Mouse (Mus musculus) bone marrow, adult 2 months (tissue): Measurements from ENCODE around the gene Psg16.

Experiments
- CTCF ChIP-seq: fragments of 200-500 bp; IDR thresholded peaks from 2 replicates; pipeline ENCODE4 v1.5.1; 2011; ENCODE audit warnings: low read length, control low read depth; ENCODE audit not compliant: control insufficient read depth, insufficient read depth
- POLR2A ChIP-seq: fragments of 200-500 bp; IDR thresholded peaks from 2 replicates; pipeline ENCODE4 v1.6.1; 2011; ENCODE audit warnings: low read depth, mild to moderate bottlenecking, control low read depth, low read length, borderline replicate concordance; ENCODE audit not compliant: control insufficient read depth

DNA sequence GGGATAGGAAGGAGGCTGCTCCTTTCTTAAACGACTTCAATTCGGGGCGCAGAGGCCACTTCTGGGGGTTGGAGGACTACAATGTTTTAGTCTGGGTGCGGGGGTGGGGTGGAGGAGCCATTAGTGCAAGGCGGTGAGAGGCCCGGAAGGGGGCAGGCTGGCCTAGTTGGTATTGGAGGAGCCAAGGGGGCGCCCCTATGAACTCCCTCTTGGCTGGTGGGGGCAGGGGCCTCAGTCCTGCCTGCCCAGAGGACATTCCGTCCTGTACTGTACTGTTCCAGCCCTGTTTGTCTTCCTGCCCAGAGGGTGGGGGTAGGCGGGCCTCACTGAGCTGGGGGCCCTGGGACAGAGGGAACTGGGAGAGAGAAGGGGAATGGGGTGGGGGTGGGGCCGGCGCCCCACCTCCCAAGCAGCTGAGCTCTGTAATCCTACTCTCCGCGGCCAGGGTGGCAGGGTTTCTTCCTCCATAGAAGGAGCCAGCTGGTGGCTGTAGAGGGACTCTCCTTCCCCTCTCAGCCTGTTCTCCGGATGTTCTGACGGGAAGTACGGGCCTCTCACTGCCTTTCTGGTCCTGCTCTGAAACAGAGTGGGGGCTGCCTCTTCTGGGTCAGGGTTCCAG is 15.7 kb upstream of the Psg16 start:
- TF ChIP-seq POLR2A (no peak), CTCF (no peak)
